Mouse (Mus musculus): ENCODE measurements around the gene Dhx15.
A peak's percentile ranks its signal among the peaks of the same experiment; 100 is the strongest.

Gene Dhx15

GRCm38 (mm10) chr5:52147141-52147540 lies 43.2 kb downstream of the Dhx15 start:
- DNase-seq (ENCODE audit: extremely low read depth, low read depth, low spot score) = no peak

- no peak for DNase-seq (ENCODE audit: extremely low read depth, low read depth, low spot score)
Observed at GRCm38 (mm10) chr5:52145684-52146083, 44.6 kb downstream of the Dhx15 start.

GRCm38 (mm10) chr5:52141936-52142335 lies 48.4 kb downstream of the Dhx15 start:
- no peak for DNase-seq (ENCODE audit: extremely low read depth, low read depth, low spot score)

- DNase-seq (ENCODE audit: extremely low read depth, low read depth, low spot score) = no peak
Observed at GRCm38 (mm10) chr5:52138819-52139218, 51.5 kb downstream of the Dhx15 start.

- peak; percentile 99 for DNase-seq (ENCODE audit: extremely low read depth, low read depth, low spot score)
Observed at GRCm38 (mm10) chr5:52138134-52138533, 52.2 kb downstream of the Dhx15 start.

GRCm38 (mm10) chr5:52135460-52136141 lies 54.7 kb downstream of the Dhx15 start:
- DNase-seq (ENCODE audit: extremely low read depth, low read depth, low spot score) = no peak

GRCm38 (mm10) chr5:52132840-52133239 lies 57.5 kb downstream of the Dhx15 start:
- DNase-seq (ENCODE audit: extremely low read depth, low read depth, low spot score) = no peak

GRCm38 (mm10) chr5:52132092-52132491 lies 58.2 kb downstream of the Dhx15 start:
- DNase-seq (ENCODE audit: extremely low read depth, low read depth, low spot score) = no peak

- no peak for DNase-seq (ENCODE audit: extremely low read depth, low read depth, low spot score)
Observed at GRCm38 (mm10) chr5:52131389-52131788, 58.9 kb downstream of the Dhx15 start.

- DNase-seq (ENCODE audit: extremely low read depth, low read depth, low spot score) = no peak
Observed at GRCm38 (mm10) chr5:52130496-52130895, 59.8 kb downstream of the Dhx15 start.

GRCm38 (mm10) chr5:52126263-52126662 lies 64.1 kb downstream of the Dhx15 start:
- no peak for DNase-seq (ENCODE audit: extremely low read depth, low read depth, low spot score)

- no peak for DNase-seq (ENCODE audit: extremely low read depth, low read depth, low spot score)
Observed at GRCm38 (mm10) chr5:52125854-52126253, 64.5 kb downstream of the Dhx15 start.

GRCm38 (mm10) chr5:52122146-52122545 lies 68.2 kb downstream of the Dhx15 start:
- no peak for DNase-seq (ENCODE audit: extremely low read depth, low read depth, low spot score)

- DNase-seq (ENCODE audit: extremely low read depth, low read depth, low spot score) = no peak
Observed at GRCm38 (mm10) chr5:52119822-52120221, 70.5 kb downstream of the Dhx15 start.

GRCm38 (mm10) chr5:52119192-52119591 lies 71.1 kb downstream of the Dhx15 start:
- DNase-seq (ENCODE audit: extremely low read depth, low read depth, low spot score) = no peak

GRCm38 (mm10) chr5:52117829-52118228 lies 72.5 kb downstream of the Dhx15 start:
- DNase-seq (ENCODE audit: extremely low read depth, low read depth, low spot score) = no peak

GRCm38 (mm10) chr5:52116404-52116803 lies 73.9 kb downstream of the Dhx15 start:
- DNase-seq (ENCODE audit: extremely low read depth, low read depth, low spot score) = no peak

GRCm38 (mm10) chr5:52115821-52116317 lies 74.4 kb downstream of the Dhx15 start:
- DNase-seq (ENCODE audit: extremely low read depth, low read depth, low spot score) = no peak

GRCm38 (mm10) chr5:52114751-52115451 lies 75.4 kb downstream of the Dhx15 start:
- no peak for DNase-seq (ENCODE audit: extremely low read depth, low read depth, low spot score)

GRCm38 (mm10) chr5:52113851-52114731 lies 76.2 kb downstream of the Dhx15 start:
- DNase-seq (ENCODE audit: extremely low read depth, low read depth, low spot score) = no peak

Data from fat pad, adult 2 months (tissue).